Mouse (Mus musculus): Measurements from ENCODE around the gene Pik3r6. TPM values are rescaled to one million over a fixed set of nuclear protein-coding genes. Genes with fewer than 3 reads are reported as not detected.

Pik3r6 gene
- total and polyA plus RNA-seq, 3 experiments, result 0.42 to 1.5 TPM; not detected in 1

DNA sequence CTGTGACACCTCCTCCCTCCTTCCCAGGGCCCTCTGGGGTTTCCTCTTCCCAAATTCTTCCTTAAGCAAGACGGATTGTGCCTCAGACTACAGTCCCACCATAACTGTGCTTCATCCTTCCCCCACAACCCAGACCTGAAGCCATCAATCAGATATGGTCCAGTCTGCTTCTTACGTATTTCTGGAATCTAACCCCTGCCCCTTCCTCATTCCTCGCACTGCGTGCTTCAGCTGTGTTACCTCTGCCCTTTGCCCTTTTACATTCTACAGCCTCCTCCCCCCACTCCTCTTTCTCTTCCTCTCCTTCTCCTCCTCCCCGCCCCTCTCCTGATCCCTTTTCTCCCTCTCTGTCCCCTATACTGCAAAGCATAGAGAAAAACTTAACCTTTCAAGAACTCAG, 88.9 kb downstream of the Pik3r6 start:
- H3K9me3 ChIP-seq (replicated peaks; ENCODE audit: insufficient read depth, low read length), result no peaks in the 10 kb centered on the region
- no peak overlapping the region for H3K9ac ChIP-seq (ENCODE audit: control insufficient read depth, low read depth, low read length, poor library complexity, severe bottlenecking)
- H3K36me3 ChIP-seq (ENCODE audit: control insufficient read depth in 1 of 2, insufficient read depth in 2 of 2, low read length in 2 of 2), result no peaks in the 10 kb centered on the region
- H3K79me2 ChIP-seq (ENCODE audit: control insufficient read depth, insufficient read depth, low read length, poor library complexity), result no peaks in the 10 kb centered on the region
- no peak overlapping the region for H3K4me3 ChIP-seq (ENCODE audit: control insufficient read depth in 1 of 2, insufficient read depth in 1 of 2, low read depth in 2 of 2, low read length in 2 of 2)
- H3K27me3 ChIP-seq (ENCODE audit: control insufficient read depth in 1 of 2, insufficient read depth in 2 of 2, low read length in 2 of 2), result peaks cover 2 to 5% of the 10 kb centered on the region in 2 experiments; a peak in 2 of 4 replicates
- H3K27ac ChIP-seq (ENCODE audit: control insufficient read depth, low read depth, low read length), result no peak overlapping the region
- TF ChIP-seq POLR2AphosphoS2 (IDR thresholded peaks at IDR 0.05; ENCODE audit: low read length), result no peak
- no peak for TF ChIP-seq E2F4 (IDR thresholded peaks at IDR 0.05; ENCODE audit: borderline replicate concordance, low read depth, low read length)
- TF ChIP-seq CHD2 (IDR thresholded peaks at IDR 0.05; ENCODE audit: low read length), result no peak
- TF ChIP-seq MAX (IDR thresholded peaks at IDR 0.05; ENCODE audit: low read length), result no peak
- no peak for DNase-seq (ENCODE audit: low read depth, low spot score)
- no peaks in the 10 kb centered on the region for H3K4me1 ChIP-seq (ENCODE audit: control insufficient read depth in 1 of 2, insufficient read depth in 2 of 2, low read length in 2 of 2)

DNA sequence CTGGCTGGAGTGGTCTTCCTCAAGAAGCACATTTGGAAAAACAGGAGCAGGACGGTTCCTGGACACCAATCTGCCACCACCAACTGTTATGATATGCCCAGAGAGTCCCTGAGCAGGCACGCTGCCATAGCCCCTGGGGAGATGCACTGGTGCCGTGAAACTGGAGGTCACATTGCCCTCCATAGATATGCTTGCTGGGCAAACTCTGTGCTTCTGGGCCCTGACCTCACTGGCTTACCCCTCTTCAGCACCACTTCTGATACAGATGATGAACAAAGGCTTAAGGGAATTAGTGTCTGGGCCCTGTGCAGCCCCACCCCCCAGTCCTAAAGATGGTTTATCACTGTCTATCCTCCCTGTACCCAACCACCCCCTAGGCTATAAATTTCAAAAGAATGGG, 90.4 kb downstream of the Pik3r6 start:
- H3K36me3 ChIP-seq (ENCODE audit: control insufficient read depth in 1 of 2, insufficient read depth in 2 of 2, low read length in 2 of 2), result no peaks in the 10 kb centered on the region
- H3K27me3 ChIP-seq (ENCODE audit: control insufficient read depth in 1 of 2, insufficient read depth in 2 of 2, low read length in 2 of 2), result peaks cover 2 to 3% of the 10 kb centered on the region in 2 experiments; a peak in 3 of 4 replicates
- DNase-seq (ENCODE audit: low read depth, low spot score), result no peak
- no peaks in the 10 kb centered on the region for H3K9me3 ChIP-seq (replicated peaks; ENCODE audit: insufficient read depth, low read length)
- no peaks in the 10 kb centered on the region for H3K79me2 ChIP-seq (ENCODE audit: control insufficient read depth, insufficient read depth, low read length, poor library complexity)
- no peak overlapping the region for H3K4me3 ChIP-seq (ENCODE audit: control insufficient read depth in 1 of 2, insufficient read depth in 1 of 2, low read depth in 2 of 2, low read length in 2 of 2)
- TF ChIP-seq SMC3 (IDR thresholded peaks at IDR 0.05; ENCODE audit: low read depth, low read length) (no peak), RCOR1 (IDR thresholded peaks at IDR 0.05; ENCODE audit: low read depth, low read length) (no peak), ZNF384 (IDR thresholded peaks at IDR 0.05; ENCODE audit: low read depth, low read length) (no peak)
- H3K27ac ChIP-seq (ENCODE audit: control insufficient read depth, low read depth, low read length), result no peak overlapping the region
- no peak overlapping the region for H3K9ac ChIP-seq (ENCODE audit: control insufficient read depth, low read depth, low read length, poor library complexity, severe bottlenecking)
- 0 out of 4 replicates have a peak, but pooled peaks cover 0 to 3% of the 10 kb centered on the region in 2 experiments for H3K4me1 ChIP-seq (ENCODE audit: control insufficient read depth in 1 of 2, insufficient read depth in 2 of 2, low read length in 2 of 2)

DNA sequence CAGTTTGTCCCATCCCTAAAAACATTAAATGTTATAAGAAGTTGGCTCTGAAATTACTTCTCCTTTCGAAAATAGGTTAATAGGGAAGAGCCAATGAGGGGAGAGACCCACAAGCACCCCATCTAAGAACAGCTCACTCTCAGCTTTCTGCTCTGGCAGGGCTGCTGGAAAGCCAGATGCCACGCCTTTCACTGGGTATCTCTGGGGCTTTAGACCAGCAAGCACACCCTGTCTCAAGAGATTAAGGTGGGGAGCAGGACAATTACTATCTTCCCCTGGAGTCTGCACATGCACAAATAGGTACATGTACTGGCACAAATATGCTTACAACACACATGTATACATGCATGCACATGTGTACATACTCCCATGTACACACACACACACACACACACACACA, 95.1 kb downstream of the Pik3r6 start:
- TF ChIP-seq MAX (IDR thresholded peaks at IDR 0.05; ENCODE audit: low read length) (no peak), ELF1 (IDR thresholded peaks at IDR 0.05; ENCODE audit: low read depth, low read length) (no peak), USF1 (IDR thresholded peaks at IDR 0.05; ENCODE audit: low read depth, low read length) (no peak), ETS1 (IDR thresholded peaks at IDR 0.05; ENCODE audit: low read depth, low read length) (no peak), SIN3A (IDR thresholded peaks at IDR 0.05; ENCODE audit: low read length) (no peak), ZC3H11A (IDR thresholded peaks at IDR 0.05; ENCODE audit: low read depth, low read length) (no peak), E2F4 (IDR thresholded peaks at IDR 0.05; ENCODE audit: borderline replicate concordance, low read depth, low read length) (no peak), POLR2AphosphoS5 (IDR thresholded peaks at IDR 0.05; ENCODE audit: borderline replicate concordance, low read depth, low read length) (no peak), ZNF384 (IDR thresholded peaks at IDR 0.05; ENCODE audit: low read depth, low read length) (no peak), HCFC1 (IDR thresholded peaks at IDR 0.05; ENCODE audit: low read depth, low read length) (no peak), NRF1 (IDR thresholded peaks at IDR 0.05; ENCODE audit: insufficient read depth, low read depth, low read length, poor library complexity, severe bottlenecking) (no peak), SMC3 (IDR thresholded peaks at IDR 0.05; ENCODE audit: low read depth, low read length) (no peak), CHD2 (IDR thresholded peaks at IDR 0.05; ENCODE audit: low read length) (no peak), GATA1 (IDR thresholded peaks at IDR 0.05; ENCODE audit: low read depth, low read length) (no peak), POLR2AphosphoS2 (IDR thresholded peaks at IDR 0.05; ENCODE audit: low read length) (no peak)
- Histone ChIP-seq H3K27me3 (ENCODE audit: control insufficient read depth in 1 of 2, insufficient read depth in 2 of 2, low read length in 2 of 2) (peaks cover 0 to 2% of the 10 kb centered on the region in 2 experiments; a peak in 2 of 4 replicates), H3K9ac (ENCODE audit: control insufficient read depth, low read depth, low read length, poor library complexity, severe bottlenecking) (no peak overlapping the region), H3K9me3 (replicated peaks; ENCODE audit: insufficient read depth, low read length) (no peaks in the 10 kb centered on the region), H3K4me3 (ENCODE audit: control insufficient read depth in 1 of 2, insufficient read depth in 1 of 2, low read depth in 2 of 2, low read length in 2 of 2) (no peak overlapping the region), H3K4me1 (ENCODE audit: control insufficient read depth in 1 of 2, insufficient read depth in 2 of 2, low read length in 2 of 2) (peaks cover 0 to 4% of the 10 kb centered on the region in 2 experiments; a peak in 1 of 4 replicates), H3K79me2 (ENCODE audit: control insufficient read depth, insufficient read depth, low read length, poor library complexity) (no peaks in the 10 kb centered on the region), H3K36me3 (ENCODE audit: control insufficient read depth in 1 of 2, insufficient read depth in 2 of 2, low read length in 2 of 2) (no peaks in the 10 kb centered on the region), H3K27ac (ENCODE audit: control insufficient read depth, low read depth, low read length) (no peak overlapping the region)
- peak; percentile 68 for DNase-seq (ENCODE audit: low read depth, low spot score)
